Mouse (Mus musculus) colon, adult 2 months (tissue): ENCODE measurements around the gene Slc22a12. TPM values are rescaled to one million over a fixed set of nuclear protein-coding genes. Genes with fewer than 3 reads are reported as not detected.

ENCODE experiments used
- polyA plus RNA-seq: library from polyadenylated mRNA; depleted of rRNA; stranded (reverse); fragments of >200 nt; gene quantifications from 2 replicates; pipeline ENCODE4 v1.2.3, GENCODE M21; 2012; rRNA removed

Slc22a12 gene
- 0.10 TPM in 1 of 2 replicates, not detected in the other for polyA plus RNA-seq

DNA sequence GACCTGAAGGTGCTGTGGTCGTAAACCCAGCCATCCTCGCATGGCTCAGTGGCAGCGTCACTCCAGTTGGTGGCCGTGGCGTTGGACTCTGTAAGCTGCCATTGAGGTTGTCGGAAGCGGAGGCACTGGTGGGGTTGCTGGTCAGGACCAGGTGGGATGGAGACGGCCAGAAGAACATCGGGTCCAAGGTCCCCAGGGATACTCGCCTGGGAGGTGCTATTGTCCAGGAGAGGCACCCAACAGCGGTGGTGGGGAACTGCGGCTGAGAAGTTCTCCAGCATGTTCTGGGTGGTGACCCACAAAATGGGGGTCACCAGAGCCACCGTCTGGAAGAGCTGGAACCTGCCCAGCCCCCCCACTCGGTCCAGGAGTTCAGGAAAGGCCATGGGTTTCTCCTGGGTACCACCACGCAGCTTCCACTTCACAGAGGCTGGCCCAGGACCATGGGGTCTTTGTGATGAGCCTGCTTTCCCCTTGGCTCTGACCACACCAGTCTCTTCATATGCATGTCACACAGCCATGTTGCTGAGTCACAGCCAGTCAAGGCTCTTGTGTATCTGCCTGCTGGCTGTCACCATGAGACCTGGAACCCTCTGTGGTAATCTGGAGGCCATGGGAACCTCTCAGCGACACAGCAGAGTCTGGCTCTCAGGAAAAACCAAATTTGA, at the start of gene Slc22a12:
Slc22a12 (minus strand) TSS at position 666 of the 668 bp plus-strand sequence.

Other genes with a start within 250 kb of the Slc22a12 start
- gene Cdc42bpg, start 236.6 kb downstream of the Slc22a12 start, polyA plus RNA-seq, result 69.5 and 74.2 TPM in 2 replicates
- 50.2 and 51.0 TPM in 2 replicates for gene Men1, start 208.1 kb downstream of the Slc22a12 start, polyA plus RNA-seq
- gene Map4k2, start 201.9 kb downstream of the Slc22a12 start, polyA plus RNA-seq, result 95.7 and 106 TPM in 2 replicates
- gene Sf1, start 179.3 kb downstream of the Slc22a12 start, polyA plus RNA-seq, result 147 and 199 TPM in 2 replicates
- 14.0 and 16.7 TPM in 2 replicates for gene Pygm, start 158.6 kb downstream of the Slc22a12 start, polyA plus RNA-seq
- 57.1 and 74.3 TPM in 2 replicates for gene Rasgrp2, start 143.7 kb downstream of the Slc22a12 start, polyA plus RNA-seq
- 4.3 and 5.3 TPM in 2 replicates for gene Nrxn2, start 124.3 kb downstream of the Slc22a12 start, polyA plus RNA-seq